Mouse (Mus musculus) activated CD4-positive, CD25-positive, alpha-beta regulatory T cell (primary cell): ENCODE results near the gene Esp6. TPM values are rescaled to one million over a fixed set of nuclear protein-coding genes. Genes with fewer than 3 reads are reported as not detected.

Source experiments
- polyA plus RNA-seq, 2 experiments: library from polyadenylated mRNA; unstranded; fragments of 100-300 nt; shearing (Covaris generic); gene quantifications; one replicate each; pipeline ENCODE4 v1.2.1; 2017

The Esp6 gene
- polyA plus RNA-seq = not detected

DNA sequence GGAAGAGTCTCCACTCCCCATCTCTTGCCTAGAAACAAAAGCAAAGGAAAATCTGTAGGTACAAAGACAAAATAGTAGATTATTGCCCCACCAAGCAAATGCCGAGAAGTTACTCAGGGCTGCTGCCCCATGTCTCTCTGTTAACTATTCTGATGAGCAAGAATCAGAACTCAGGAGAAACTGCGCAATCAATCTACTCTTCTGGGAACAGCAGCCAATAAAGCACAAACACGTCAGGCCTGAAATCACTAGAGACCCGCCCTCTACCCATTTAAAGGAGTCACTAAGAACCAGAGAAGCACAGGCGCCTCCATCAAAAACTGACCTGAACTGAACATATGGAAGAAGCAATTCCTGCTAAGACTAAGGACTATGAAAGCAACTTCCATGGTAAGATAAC is at the start of gene Esp6:
TSS of gene Esp6 (plus strand) at position 301 of the 400 bp plus-strand sequence.

DNA sequence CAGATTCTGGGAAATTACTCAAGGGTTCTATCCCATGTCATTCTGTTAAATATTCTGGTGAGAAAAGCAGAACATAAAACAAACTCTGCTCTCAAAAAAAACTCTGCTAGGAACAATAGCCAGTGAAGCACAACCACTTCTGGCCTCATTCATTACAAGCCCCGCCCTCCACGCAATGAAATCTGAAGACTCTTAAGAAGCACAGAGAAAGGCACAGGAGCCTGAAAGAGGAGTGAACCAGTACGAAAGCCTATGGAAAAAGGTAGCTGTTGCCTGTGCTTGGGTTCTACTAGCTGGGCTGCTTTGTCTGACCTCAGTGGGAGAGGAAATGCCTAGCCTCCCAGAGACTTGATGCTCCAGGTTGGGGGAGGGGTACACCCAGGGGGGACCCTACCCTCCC is 41.5 kb upstream of the Esp6 start, which contains the start of gene Esp8:
TSS of gene Esp8 (plus strand) at position 205 of the 400 bp plus-strand sequence.

DNA sequence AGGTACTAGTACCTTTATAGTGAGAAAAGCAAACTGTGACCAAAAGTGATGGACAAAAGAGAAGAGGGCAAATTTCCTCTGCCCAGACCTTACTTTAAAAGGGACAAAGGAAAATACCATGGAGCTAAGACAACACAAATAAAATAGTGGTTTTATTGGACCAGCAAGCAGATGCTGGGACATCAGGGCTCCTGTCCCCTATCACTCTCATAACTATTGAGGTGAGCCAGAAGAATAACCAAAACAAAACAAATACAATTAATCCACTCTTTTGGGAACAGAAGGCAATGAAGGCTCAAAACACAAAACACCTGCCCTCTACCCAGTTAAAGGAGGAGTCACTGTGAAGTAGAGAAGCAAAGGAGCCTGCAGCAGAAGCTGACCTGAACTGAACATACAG is 37.0 kb downstream of the Esp6 start, which contains the start of gene Esp4:
TSS of gene Esp4 (plus strand) at position 301 of the 400 bp plus-strand sequence.

Other genes with a start within 250 kb of the Esp6 start
- gene Crisp1, start 242.3 kb upstream of the Esp6 start, polyA plus RNA-seq = under 1 TPM in 1 of 2 experiments, not detected in 1; 0.20 TPM
- not detected for gene Esp8, start 41.5 kb upstream of the Esp6 start, polyA plus RNA-seq
- not detected for gene Esp4, start 37.1 kb downstream of the Esp6 start, polyA plus RNA-seq
- gene Esp3, start 70.6 kb downstream of the Esp6 start, polyA plus RNA-seq = not detected
- gene Esp1, start 165.6 kb downstream of the Esp6 start, polyA plus RNA-seq = not detected
- gene Crisp2, start 245.5 kb downstream of the Esp6 start, polyA plus RNA-seq = not detected
- 1 to 10 TPM in 1 of 2 experiments, under 1 TPM in 1; 0.56 to 3.4 TPM for gene Rhag, start 249.6 kb downstream of the Esp6 start, polyA plus RNA-seq